Mouse (Mus musculus) myocyte (in vitro differentiated cells): ENCODE results near the gene Myl10. TPM values are rescaled to one million over a fixed set of nuclear protein-coding genes. Genes with fewer than 3 reads are reported as not detected.

Experiments
- H3K27me3 ChIP-seq: one replicate; pipeline ENCODE4 v1.6.1; 2011; ENCODE audit not compliant: control insufficient read depth, insufficient read depth, insufficient read length
- H3K36me3 ChIP-seq: one replicate; pipeline ENCODE4 v1.6.1; 2011; ENCODE audit not compliant: control insufficient read depth, insufficient read depth
- H3K4me2 ChIP-seq: one replicate; pipeline ENCODE4 v1.6.1; 2011; ENCODE audit warnings: low read depth, control low read depth
- H3K4me3 ChIP-seq: one replicate; pipeline ENCODE4 v1.5.1; 2011; ENCODE audit warnings: mild to moderate bottlenecking, control low read depth, moderate library complexity
- H3K79me2 ChIP-seq: one replicate; pipeline ENCODE4 v1.6.1; 2011; ENCODE audit not compliant: control insufficient read depth, insufficient read depth
- H3ac ChIP-seq: one replicate; pipeline ENCODE4 v1.6.1; 2011; ENCODE audit not compliant: control insufficient read depth, insufficient read length
- E2F4 ChIP-seq: IDR thresholded peaks from one replicate; pipeline ENCODE4 v1.6.1; 2011; ENCODE audit warnings: mild to moderate bottlenecking, control low read depth, moderate library complexity; ENCODE audit not compliant: insufficient read depth
- MAX ChIP-seq: IDR thresholded peaks from one replicate; pipeline ENCODE4 v1.6.1; 2011; ENCODE audit warnings: low read depth, mild to moderate bottlenecking, control low read depth
- MYOD1 ChIP-seq, 3 experiments: IDR thresholded peaks; one replicate each; pipeline ENCODE4 v1.6.1; 2011; ENCODE audit warnings: control low read depth in 2 of 3, low read depth in 2 of 3, mild to moderate bottlenecking in 2 of 3, moderate library complexity in 1 of 3; ENCODE audit not compliant: insufficient read length in 2 of 3, control insufficient read depth in 1 of 3
- MYOG ChIP-seq, 3 experiments: IDR thresholded peaks; one replicate each; pipeline ENCODE4 v1.6.1; 2011; ENCODE audit warnings: control low read depth in 2 of 3, low read depth in 2 of 3, mild to moderate bottlenecking in 2 of 3; ENCODE audit not compliant: insufficient read length in 2 of 3, control insufficient read depth in 1 of 3, insufficient read depth in 1 of 3
- POLR2AphosphoS2 ChIP-seq: IDR thresholded peaks from one replicate; pipeline ENCODE4 v1.6.1; 2011; ENCODE audit warnings: low read depth, control low read depth; ENCODE audit not compliant: insufficient read length
- REST ChIP-seq: IDR thresholded peaks from one replicate; pipeline ENCODE4 v1.6.1; 2011; ENCODE audit warnings: mild to moderate bottlenecking, control low read depth, moderate library complexity; ENCODE audit not compliant: insufficient read depth, insufficient read length
- SRF ChIP-seq: IDR thresholded peaks from one replicate; pipeline ENCODE4 v1.6.1; 2011; ENCODE audit warnings: low read depth; ENCODE audit not compliant: control insufficient read depth, insufficient read length
- TCF12 ChIP-seq: IDR thresholded peaks from one replicate; pipeline ENCODE4 v1.6.1; 2011; ENCODE audit warnings: mild to moderate bottlenecking, control low read depth; ENCODE audit not compliant: poor library complexity, insufficient read depth, severe bottlenecking
- TCF3 ChIP-seq: IDR thresholded peaks from one replicate; pipeline ENCODE4 v1.6.1; 2011; ENCODE audit warnings: low read depth, control low read depth; ENCODE audit not compliant: insufficient read length
- USF1 ChIP-seq: IDR thresholded peaks from one replicate; pipeline ENCODE4 v1.6.1; 2011; ENCODE audit warnings: low read depth, mild to moderate bottlenecking, control low read depth, moderate library complexity
- polyA plus RNA-seq: library from polyadenylated mRNA; unstranded; fragments of >200 nt; fragmentation: generic; extraction: Trizol; gene quantifications from one replicate; pipeline ENCODE4 v1.2.1, GENCODE M21; 2012; ENCODE audit warnings: missing spikeins

The Myl10 gene
- polyA plus RNA-seq, 1 experiment, result 0.37 TPM

DNA sequence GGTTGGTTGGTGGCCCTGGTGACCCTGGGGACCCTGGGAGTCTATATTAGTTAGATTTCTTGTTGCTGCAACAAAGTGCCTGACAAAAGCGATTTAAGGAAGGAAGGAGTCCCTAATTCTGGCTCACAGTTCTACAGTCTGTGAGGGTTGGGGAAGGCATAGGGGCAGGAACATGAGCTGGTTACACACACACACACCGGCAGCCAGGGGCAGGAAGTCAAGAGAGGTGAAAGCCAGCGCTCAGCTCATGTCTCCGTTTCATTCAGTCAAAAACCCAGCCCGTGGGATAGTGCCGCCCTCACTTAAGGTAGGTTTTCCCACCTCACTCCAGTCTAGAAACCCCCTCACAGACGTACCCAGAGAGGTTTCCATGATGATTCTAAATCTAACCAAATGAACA is 472 bp downstream of the Myl10 start:
- Histone ChIP-seq H3K36me3 (no peaks in the 10 kb centered on the region), H3K4me2 (no peak overlapping the region), H3K79me2 (no peaks in the 10 kb centered on the region), H3ac (no peak overlapping the region), H3K27me3 (no peaks in the 10 kb centered on the region), H3K4me3 (no peak overlapping the region)
- TF ChIP-seq MYOG (IDR thresholded peaks at IDR 0.05; ENCODE audit: control insufficient read depth in 1 of 3, insufficient read depth in 1 of 3, insufficient read length in 2 of 3, low read depth in 2 of 3), result no peak
- no peak for TF ChIP-seq REST

- Histone ChIP-seq H3K4me2 (no peak overlapping the region), H3K36me3 (no peaks in the 10 kb centered on the region), H3K79me2 (no peaks in the 10 kb centered on the region), H3ac (no peak overlapping the region), H3K27me3 (no peaks in the 10 kb centered on the region), H3K4me3 (no peak overlapping the region)
- TF ChIP-seq POLR2AphosphoS2, result no peak
- TF ChIP-seq MYOD1 (IDR thresholded peaks at IDR 0.05; ENCODE audit: control insufficient read depth in 1 of 3, insufficient read length in 2 of 3, low read depth in 2 of 3), result no peak
- no peak for TF ChIP-seq TCF12
These were observed 2.0 kb downstream of the Myl10 start for GRCm38 (mm10) chr5:136694976-136695375.

- H3K4me2 ChIP-seq, result no peak overlapping the region
- no peak overlapping the region for H3K4me3 ChIP-seq
- no peaks in the 10 kb centered on the region for H3K27me3 ChIP-seq
- H3K79me2 ChIP-seq, result no peaks in the 10 kb centered on the region
- no peak overlapping the region for H3ac ChIP-seq
- H3K36me3 ChIP-seq, result no peaks in the 10 kb centered on the region
- TF ChIP-seq MYOD1 (IDR thresholded peaks at IDR 0.05; ENCODE audit: control insufficient read depth in 1 of 3, insufficient read length in 2 of 3, low read depth in 2 of 3) (peak in 1 of 3 experiments; percentile 10), MYOG (IDR thresholded peaks at IDR 0.05; ENCODE audit: control insufficient read depth in 1 of 3, insufficient read depth in 1 of 3, insufficient read length in 2 of 3, low read depth in 2 of 3) (no peak)
These were observed 3.6 kb downstream of the Myl10 start for GRCm38 (mm10) chr5:136696516-136696915.

- H3K4me2 ChIP-seq, result no peak overlapping the region
- no peak overlapping the region for H3ac ChIP-seq
- H3K36me3 ChIP-seq, result no peaks in the 10 kb centered on the region
- H3K27me3 ChIP-seq, result no peaks in the 10 kb centered on the region
- no peaks in the 10 kb centered on the region for H3K79me2 ChIP-seq
- H3K4me3 ChIP-seq, result no peak overlapping the region
- TF ChIP-seq MYOD1 (IDR thresholded peaks at IDR 0.05; ENCODE audit: control insufficient read depth in 1 of 3, insufficient read length in 2 of 3, low read depth in 2 of 3), result no peak
- no peak for TF ChIP-seq REST
- TF ChIP-seq TCF12, result no peak
- TF ChIP-seq E2F4, result no peak
- TF ChIP-seq MYOG (IDR thresholded peaks at IDR 0.05; ENCODE audit: control insufficient read depth in 1 of 3, insufficient read depth in 1 of 3, insufficient read length in 2 of 3, low read depth in 2 of 3), result no peak
- no peak for TF ChIP-seq MAX
These were observed 4.7 kb downstream of the Myl10 start for GRCm38 (mm10) chr5:136697618-136698017.

- H3K79me2 ChIP-seq, result no peaks in the 10 kb centered on the region
- no peaks in the 10 kb centered on the region for H3K36me3 ChIP-seq
- no peaks in the 10 kb centered on the region for H3K27me3 ChIP-seq
- H3K4me2 ChIP-seq, result no peak overlapping the region
- H3K4me3 ChIP-seq, result no peak overlapping the region
- TF ChIP-seq E2F4, result no peak
- TF ChIP-seq MYOG (IDR thresholded peaks at IDR 0.05; ENCODE audit: control insufficient read depth in 1 of 3, insufficient read depth in 1 of 3, insufficient read length in 2 of 3, low read depth in 2 of 3), result no peak
- TF ChIP-seq USF1, result no peak
- TF ChIP-seq POLR2AphosphoS2, result no peak
- no peak for TF ChIP-seq MYOD1 (IDR thresholded peaks at IDR 0.05; ENCODE audit: control insufficient read depth in 1 of 3, insufficient read length in 2 of 3, low read depth in 2 of 3)
- no peak for TF ChIP-seq TCF3
- no peak overlapping the region for H3ac ChIP-seq
These were observed 9.3 kb downstream of the Myl10 start for GRCm38 (mm10) chr5:136702159-136702725.

- no peak overlapping the region for H3K4me3 ChIP-seq
- H3ac ChIP-seq, result no peak overlapping the region
- no peaks in the 10 kb centered on the region for H3K79me2 ChIP-seq
- no peaks in the 10 kb centered on the region for H3K36me3 ChIP-seq
- no peaks in the 10 kb centered on the region for H3K27me3 ChIP-seq
- H3K4me2 ChIP-seq, result no peak overlapping the region
- no peak for TF ChIP-seq TCF3
- no peak for TF ChIP-seq MAX
- no peak for TF ChIP-seq MYOG (IDR thresholded peaks at IDR 0.05; ENCODE audit: control insufficient read depth in 1 of 3, insufficient read depth in 1 of 3, insufficient read length in 2 of 3, low read depth in 2 of 3)
- TF ChIP-seq SRF, result no peak
- no peak for TF ChIP-seq REST
These were observed 10.8 kb downstream of the Myl10 start for GRCm38 (mm10) chr5:136703751-136704150.
